Mouse (Mus musculus) thymus, adult 2 months (tissue): ENCODE measurements around the gene BC055324. TPM values are rescaled to one million over a fixed set of nuclear protein-coding genes. Genes with fewer than 3 reads are reported as not detected.
A peak's percentile ranks its signal among the peaks of the same experiment; 100 is the strongest.
"Not testable (repeated sequence)": the region's sequence is repeated elsewhere in the genome, so short reads cannot be mapped to it uniquely, and the experiment has no call there.

Source experiments
- DNase-seq: peaks from one replicate; pipeline ENCODE4 v3.0.0; 2021
- H3K27ac ChIP-seq: fragments of 200-500 bp; 2 replicates; pipeline ENCODE4 v1.5.1; 2012; ENCODE audit warnings: low read length, control low read depth; ENCODE audit not compliant: control insufficient read depth, insufficient read depth
- H3K27me3 ChIP-seq: fragments of 200-500 bp; 2 replicates; pipeline ENCODE4 v1.6.1; 2012; ENCODE audit warnings: mild to moderate bottlenecking, low read length, moderate library complexity, mixed read lengths; ENCODE audit not compliant: control insufficient read depth, insufficient read depth
- H3K36me3 ChIP-seq: fragments of 200-500 bp; 2 replicates; pipeline ENCODE4 v1.6.1; 2012; ENCODE audit warnings: mild to moderate bottlenecking, low read length, moderate library complexity; ENCODE audit not compliant: control insufficient read depth, insufficient read depth
- H3K4me1 ChIP-seq: fragments of 200-500 bp; replicated peaks from 2 replicates; pipeline ENCODE4 v1.6.1; 2012; ENCODE audit warnings: low read length; ENCODE audit not compliant: control insufficient read depth, insufficient read depth
- H3K4me3 ChIP-seq: fragments of 200-500 bp; 2 replicates; pipeline ENCODE4 v1.5.1; 2012; ENCODE audit warnings: mild to moderate bottlenecking, low read length, control low read depth, moderate library complexity; ENCODE audit not compliant: control insufficient read depth, insufficient read depth
- CTCF ChIP-seq: fragments of 200-500 bp; IDR thresholded peaks from 2 replicates; pipeline ENCODE4 v1.5.1; 2012; ENCODE audit warnings: mild to moderate bottlenecking, control low read depth, low read length, moderate library complexity, borderline replicate concordance; ENCODE audit not compliant: control insufficient read depth, poor library complexity, insufficient read depth; ENCODE audit errors: extremely low read depth
- POLR2A ChIP-seq: fragments of 200-500 bp; IDR thresholded peaks from 2 replicates; pipeline ENCODE4 v1.6.1; 2012; ENCODE audit warnings: mild to moderate bottlenecking, low read length, control low read depth, moderate library complexity; ENCODE audit not compliant: control insufficient read depth, poor library complexity, insufficient read depth; ENCODE audit errors: extremely low read depth
- WGBS: fragments of 180-500 bp; shearing (Covaris S2); methylation state at CpG from one replicate; pipeline ENCODE4 v1.1.7; 2018; 5-methylcytosine and 5-hydroxymethylcytosine counted together
- polyA plus RNA-seq: library from polyadenylated mRNA; depleted of rRNA; stranded (reverse); fragments of >200 nt; gene quantifications from 2 replicates; pipeline ENCODE4 v1.2.3, GENCODE M21; 2012; rRNA removed

The BC055324 gene
- polyA plus RNA-seq = 7.6 and 9.5 TPM in 2 replicates

GRCm38 (mm10) chr1:163994721-163995608 lies at the start of gene BC055324, which contains the start of gene Mettl18:
Gene BC055324, minus strand, starts transcription at chr1:163994796.
Gene Mettl18, plus strand, starts transcription at chr1:163994889.
- WGBS = 1% methylated on average over 43 of the region's 43 CpGs
- Histone ChIP-seq H3K36me3 (no peaks in the 10 kb centered on the region), H3K4me3 (peak within 1 kb of the TSS; percentile 94), H3K4me1 (no peaks in the 10 kb centered on the region), H3K27me3 (no peaks in the 10 kb centered on the region), H3K27ac (peak within 1 kb of the TSS; percentile 76)
- TF ChIP-seq POLR2A (peak; percentile 43; the same call in 1 of the 2 replicates), CTCF (no peak; the same call in 1 of the 2 replicates)
- DNase-seq = peak; percentile 90

GRCm38 (mm10) chr1:164043549-164043948 lies 49.0 kb upstream of the BC055324 start:
- Histone ChIP-seq H3K36me3 (no peaks in the 10 kb centered on the region), H3K27ac (no peak overlapping the region), H3K4me1 (no peaks in the 10 kb centered on the region), H3K4me3 (no peak overlapping the region), H3K27me3 (no peaks in the 10 kb centered on the region)
- TF ChIP-seq POLR2A (no peak), CTCF (no peak)
- 88% methylated on average over 3 of the region's 3 CpGs for WGBS
- DNase-seq = no peak

- no peak for TF ChIP-seq CTCF
- TF ChIP-seq POLR2A = no peak
- 89% methylated on average over 10 of the region's 10 CpGs for WGBS
- Histone ChIP-seq H3K4me1 (no peaks in the 10 kb centered on the region), H3K36me3 (no peaks in the 10 kb centered on the region), H3K27me3 (no peaks in the 10 kb centered on the region), H3K27ac (no peak overlapping the region), H3K4me3 (no peak overlapping the region)
- no peak for DNase-seq
Observed at GRCm38 (mm10) chr1:164040385-164041135, 46.0 kb upstream of the BC055324 start.

GRCm38 (mm10) chr1:164027416-164027815 lies 32.8 kb upstream of the BC055324 start:
- 81% methylated on average over 5 of the region's 5 CpGs for WGBS
- Histone ChIP-seq H3K27me3 (no peaks in the 10 kb centered on the region), H3K4me1 (no peaks in the 10 kb centered on the region), H3K27ac (no peak overlapping the region), H3K36me3 (no peaks in the 10 kb centered on the region), H3K4me3 (no peak overlapping the region)
- TF ChIP-seq POLR2A = no peak
- no peak for TF ChIP-seq CTCF
- peak; percentile 46 for DNase-seq

GRCm38 (mm10) chr1:164025685-164026084 lies 31.1 kb upstream of the BC055324 start:
- TF ChIP-seq CTCF = no peak
- TF ChIP-seq POLR2A = no peak
- no peaks in the 10 kb centered on the region for H3K36me3 ChIP-seq
- WGBS = 95% methylated on average over 4 of the region's 4 CpGs
- no peak overlapping the region for H3K27ac ChIP-seq
- no peak for DNase-seq
- no peak overlapping the region for H3K4me3 ChIP-seq
- H3K4me1 ChIP-seq = no peaks in the 10 kb centered on the region
- H3K27me3 ChIP-seq = no peaks in the 10 kb centered on the region

GRCm38 (mm10) chr1:164022106-164022505 lies 27.5 kb upstream of the BC055324 start:
- H3K27me3 ChIP-seq, DNase-seq, H3K4me1 ChIP-seq, H3K4me3 ChIP-seq, H3K27ac ChIP-seq, H3K36me3 ChIP-seq: not testable (repeated sequence)
- WGBS = 86% methylated on average over 5 of the region's 5 CpGs

- DNase-seq, H3K27ac ChIP-seq, H3K4me3 ChIP-seq, H3K36me3 ChIP-seq, H3K4me1 ChIP-seq, H3K27me3 ChIP-seq: not testable (repeated sequence)
- 99% methylated on average over 3 of the region's 3 CpGs for WGBS
Observed at GRCm38 (mm10) chr1:164020746-164021145, 26.1 kb upstream of the BC055324 start.
